Mouse (Mus musculus): ENCODE measurements around the gene F3. TPM values are rescaled to one million over a fixed set of nuclear protein-coding genes. Genes with fewer than 3 reads are reported as not detected.

F3 gene
- total and polyA plus RNA-seq, 3 experiments, result not detected

DNA sequence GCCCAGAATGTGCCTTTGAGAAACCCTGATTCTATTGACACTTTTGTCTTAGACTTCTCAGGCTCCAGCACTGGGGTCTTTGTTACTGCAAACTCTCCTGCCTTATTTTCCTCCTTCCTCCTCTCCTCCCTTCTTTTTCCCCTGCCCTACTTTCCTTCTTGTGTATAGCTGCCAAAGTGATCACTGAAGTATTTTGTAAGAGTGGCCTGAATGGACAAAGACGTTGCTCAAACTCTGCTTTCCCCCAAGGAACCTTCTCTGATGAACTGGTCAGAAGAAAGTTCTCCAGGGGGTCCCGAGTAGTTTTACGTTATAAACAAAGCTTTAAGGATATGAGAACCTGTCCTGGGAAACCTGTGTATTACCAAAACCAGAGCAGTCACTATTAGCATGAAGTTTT lies 3.6 kb upstream of the F3 start:
- no peak for DNase-seq (ENCODE audit: low read depth, low spot score)
- TF ChIP-seq UBTF (IDR thresholded peaks at IDR 0.05; ENCODE audit: borderline replicate concordance, insufficient read depth, low read depth, low read length) (no peak), MAX (IDR thresholded peaks at IDR 0.05; ENCODE audit: low read length) (no peak), SMC3 (IDR thresholded peaks at IDR 0.05; ENCODE audit: low read depth, low read length) (no peak), SIN3A (IDR thresholded peaks at IDR 0.05; ENCODE audit: low read length) (no peak), MYB (IDR thresholded peaks at IDR 0.05; ENCODE audit: low read depth, low read length) (no peak), ELF1 (IDR thresholded peaks at IDR 0.05; ENCODE audit: low read depth, low read length) (no peak), BHLHE40 (IDR thresholded peaks at IDR 0.05; ENCODE audit: borderline replicate concordance, low read depth, low read length) (no peak), NRF1 (IDR thresholded peaks at IDR 0.05; ENCODE audit: insufficient read depth, low read depth, low read length, poor library complexity, severe bottlenecking) (no peak), GABPA (IDR thresholded peaks at IDR 0.05; ENCODE audit: low read depth, low read length) (no peak), MAFK (IDR thresholded peaks at IDR 0.05; ENCODE audit: borderline replicate concordance, low read depth, low read length) (no peak), ETS1 (IDR thresholded peaks at IDR 0.05; ENCODE audit: low read depth, low read length) (no peak), POLR2AphosphoS2 (IDR thresholded peaks at IDR 0.05; ENCODE audit: low read length) (no peak)
- Histone ChIP-seq H3K9me3 (replicated peaks; ENCODE audit: insufficient read depth, low read length) (no peaks in the 10 kb centered on the region), H3K9ac (ENCODE audit: control insufficient read depth, low read depth, low read length, poor library complexity, severe bottlenecking) (no peak overlapping the region), H3K4me1 (ENCODE audit: control insufficient read depth in 1 of 2, insufficient read depth in 2 of 2, low read length in 2 of 2) (no peaks in the 10 kb centered on the region), H3K27ac (ENCODE audit: control insufficient read depth, low read depth, low read length) (no peak overlapping the region), H3K27me3 (ENCODE audit: control insufficient read depth in 1 of 2, insufficient read depth in 2 of 2, low read length in 2 of 2) (no peaks in the 10 kb centered on the region; a peak in 1 of 4 replicates), H3K4me3 (ENCODE audit: control insufficient read depth in 1 of 2, insufficient read depth in 1 of 2, low read depth in 2 of 2, low read length in 2 of 2) (no peak overlapping the region), H3K36me3 (ENCODE audit: control insufficient read depth in 1 of 2, insufficient read depth in 2 of 2, low read length in 2 of 2) (no peaks in the 10 kb centered on the region), H3K79me2 (ENCODE audit: control insufficient read depth, insufficient read depth, low read length, poor library complexity) (no peaks in the 10 kb centered on the region)

DNA sequence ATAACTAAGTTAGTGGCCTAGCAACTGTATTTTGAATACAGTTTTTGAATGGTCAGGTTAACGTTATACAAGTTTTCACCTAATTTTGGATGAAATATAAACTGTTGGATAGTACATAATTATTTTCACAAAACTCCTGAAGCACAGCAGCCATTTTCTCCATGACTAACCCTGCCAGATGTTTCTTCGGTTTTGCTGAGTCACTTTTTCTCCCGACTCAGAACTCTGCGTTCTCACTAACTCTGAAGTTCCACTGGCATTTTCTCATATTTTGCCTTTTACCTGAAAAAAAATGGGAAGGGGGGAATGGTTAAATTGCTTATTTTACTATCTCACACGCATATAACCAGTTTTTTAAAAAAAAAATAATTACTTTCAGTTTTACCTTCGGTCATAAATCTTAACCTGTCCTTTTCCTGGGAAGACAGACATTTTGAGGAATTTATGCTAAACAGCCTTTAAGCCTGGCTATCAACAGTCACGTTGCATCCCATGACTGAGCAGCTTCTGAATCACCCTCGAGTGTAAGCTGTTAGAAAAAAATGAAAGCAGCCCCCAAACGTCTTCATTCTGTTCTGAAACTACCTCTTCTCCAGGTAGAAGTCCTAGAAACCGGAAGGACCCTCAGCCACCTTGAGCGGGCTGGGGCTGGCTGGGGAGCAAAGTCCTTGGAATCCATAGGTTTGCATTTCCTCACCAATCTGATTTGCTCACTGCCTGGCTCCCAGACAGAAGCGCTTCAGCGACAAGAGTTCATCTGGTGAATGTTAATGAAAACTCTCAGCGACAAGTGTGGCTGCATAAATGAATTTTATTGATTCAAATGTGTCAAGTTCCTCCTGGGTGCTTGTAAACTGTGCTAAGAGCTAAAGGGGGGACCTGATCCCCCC lies 2.3 kb upstream of the F3 start:
- Histone ChIP-seq H3K27ac (ENCODE audit: control insufficient read depth, low read depth, low read length) (no peak overlapping the region), H3K4me3 (ENCODE audit: control insufficient read depth in 1 of 2, insufficient read depth in 1 of 2, low read depth in 2 of 2, low read length in 2 of 2) (peak overlapping the region; percentile 47 to 51; a peak in 3 of 4 replicates), H3K27me3 (ENCODE audit: control insufficient read depth in 1 of 2, insufficient read depth in 2 of 2, low read length in 2 of 2) (no peaks in the 10 kb centered on the region; a peak in 1 of 4 replicates), H3K9me3 (replicated peaks; ENCODE audit: insufficient read depth, low read length) (no peaks in the 10 kb centered on the region), H3K9ac (ENCODE audit: control insufficient read depth, low read depth, low read length, poor library complexity, severe bottlenecking) (peak overlapping the region; percentile 14; the same call in 1 of the 2 replicates), H3K36me3 (ENCODE audit: control insufficient read depth in 1 of 2, insufficient read depth in 2 of 2, low read length in 2 of 2) (no peaks in the 10 kb centered on the region), H3K79me2 (ENCODE audit: control insufficient read depth, insufficient read depth, low read length, poor library complexity) (no peaks in the 10 kb centered on the region), H3K4me1 (ENCODE audit: control insufficient read depth in 1 of 2, insufficient read depth in 2 of 2, low read length in 2 of 2) (no peaks in the 10 kb centered on the region)
- no peak for TF ChIP-seq NRF1 (IDR thresholded peaks at IDR 0.05; ENCODE audit: insufficient read depth, low read depth, low read length, poor library complexity, severe bottlenecking)
- TF ChIP-seq CHD2 (IDR thresholded peaks at IDR 0.05; ENCODE audit: low read length), result no peak
- TF ChIP-seq MAZ (IDR thresholded peaks at IDR 0.05; ENCODE audit: low read depth, low read length), result no peak
- TF ChIP-seq TAL1 (IDR thresholded peaks at IDR 0.05; ENCODE audit: low read length), result no peak
- no peak for DNase-seq (ENCODE audit: low read depth, low spot score)

Measured in MEL (cell line).